ENCODE assay signal across 26 mouse cellular contexts in the genomic region with DNA sequence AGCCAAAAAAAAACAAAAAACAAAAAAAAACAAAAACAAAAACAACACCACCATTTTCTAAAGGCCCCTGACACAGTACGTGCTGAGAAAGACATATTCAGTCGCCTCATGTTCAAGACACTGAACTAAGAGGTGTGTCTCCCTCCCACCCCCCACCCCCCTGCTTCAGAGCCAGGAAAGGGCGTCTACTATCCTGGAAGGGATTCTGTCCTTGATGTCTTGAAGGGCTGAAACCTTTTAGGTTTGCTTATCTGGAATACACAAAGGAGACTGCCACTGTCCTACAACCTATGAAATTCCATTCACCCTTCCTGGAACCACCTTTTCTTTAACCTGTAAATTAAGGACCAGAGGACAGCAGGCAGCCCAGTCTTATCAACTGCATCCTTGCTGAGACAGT. TPM values are rescaled to one million over a fixed set of nuclear protein-coding genes. Genes with fewer than 3 reads are reported as not detected.
DNase-seq lines count a peak whose midpoint lies in the region; ATAC-seq and TF ChIP-seq lines count a peak whose summit lies in the region.
"Had no signal": no experiment of that assay in that cellular context is flagged by ENCODE, and none has a peak within 500 bp of the region (broad histone marks: within the 10 kb centered on the region; RNA-seq: fewer than 3 reads in every experiment).

No protein-coding gene starts in this region.

- no peak for TF ChIP-seq POLR2A in ES-Bruce4 (IDR thresholded peaks at IDR 0.05; ENCODE audit: insufficient read depth, low read length)

- DNase-seq in ES-CJ7 (ENCODE audit: low read depth, low spot score) (peak; percentile 77), WW6 (ENCODE audit: low read depth, low spot score) (peak; percentile 54)
- no peak for DNase-seq in hindbrain, postnatal 0 days (ENCODE audit: low spot score)
- no peak for DNase-seq in layer of hippocampus, adult 9-11 months
- no peak for DNase-seq in c-Kit-positive CD71-positive TER-119-positive erythroid progenitor cells, embryonic 14.5 days (ENCODE audit: low spot score)
- DNase-seq: adrenal gland, adult 8-10 months; adrenal gland, postnatal 14 days; adrenal gland, postnatal 36 days; cerebellum, adult 11 months; cerebellum, adult 18-20 months; cerebellum, adult 8-10 months; cerebellum, adult 9-11 months; cerebellum, postnatal 14 days; cerebellum, postnatal 36 days; embryo, embryonic 11 days had no signal

- peaks cover 4% of the 10 kb centered on the region for H3K4me1 ChIP-seq in ES-Bruce4 (ENCODE audit: control insufficient read depth, insufficient read depth, low read length)
- no peaks in the 10 kb centered on the region for H3K4me1 ChIP-seq in hindbrain, postnatal 0 days (ENCODE audit: insufficient read depth, low read length)
- H3K4me1 ChIP-seq: embryonic facial prominence, embryonic 13.5 days; embryonic facial prominence, embryonic 15.5 days; forebrain, embryonic 10.5 days; forebrain, embryonic 12.5 days had no signal

- H3K27me3 ChIP-seq in ES-Bruce4 (ENCODE audit: control insufficient read depth, insufficient read depth, low read length, poor library complexity, severe bottlenecking), result no peaks in the 10 kb centered on the region; the same call in 1 of the 2 replicates
- H3K27me3 ChIP-seq in hindbrain, postnatal 0 days (ENCODE audit: insufficient read depth, low read length), result no peaks in the 10 kb centered on the region
- H3K27me3 ChIP-seq: embryonic facial prominence, embryonic 13.5 days; embryonic facial prominence, embryonic 15.5 days; forebrain, embryonic 12.5 days had no signal

- peak; percentile 71; the same call in 1 of the 2 replicates for TF ChIP-seq EP300 in ES-Bruce4 (IDR thresholded peaks at IDR 0.05; ENCODE audit: insufficient read depth, low read depth, low read length)

- H3K36me3 ChIP-seq in ES-Bruce4 (ENCODE audit: control insufficient read depth, insufficient read depth, low read length, poor library complexity, severe bottlenecking), result no peaks in the 10 kb centered on the region
- no peaks in the 10 kb centered on the region for H3K36me3 ChIP-seq in hindbrain, postnatal 0 days (ENCODE audit: insufficient read depth, low read length)
- H3K36me3 ChIP-seq: embryonic facial prominence, embryonic 13.5 days; embryonic facial prominence, embryonic 15.5 days; forebrain, embryonic 10.5 days; forebrain, embryonic 12.5 days had no signal

- peak overlapping the region; percentile 76 for H3K27ac ChIP-seq in ES-Bruce4 (ENCODE audit: insufficient read depth, low read length)
- H3K27ac ChIP-seq in hindbrain, postnatal 0 days, result no peak overlapping the region
- H3K27ac ChIP-seq: embryonic facial prominence, embryonic 13.5 days; embryonic facial prominence, embryonic 15.5 days; forebrain, embryonic 10.5 days; forebrain, embryonic 12.5 days had no signal

- no peak overlapping the region for H3K9ac ChIP-seq in ES-Bruce4 (ENCODE audit: low read depth, poor library complexity, severe bottlenecking)
- no peak overlapping the region for H3K9ac ChIP-seq in hindbrain, postnatal 0 days (replicated peaks; ENCODE audit: low read length)
- H3K9ac ChIP-seq: embryonic facial prominence, embryonic 13.5 days; embryonic facial prominence, embryonic 15.5 days; forebrain, embryonic 12.5 days had no signal

- no peak overlapping the region for H3K4me2 ChIP-seq in hindbrain, postnatal 0 days (ENCODE audit: low read depth, low read length)
- H3K4me2 ChIP-seq: embryonic facial prominence, embryonic 13.5 days; embryonic facial prominence, embryonic 15.5 days; forebrain, embryonic 12.5 days had no signal

- H3K9me3 ChIP-seq in ES-Bruce4 (replicated peaks; ENCODE audit: control insufficient read depth, insufficient read depth, low read length, poor library complexity, severe bottlenecking), result no peaks in the 10 kb centered on the region
- H3K9me3 ChIP-seq in hindbrain, postnatal 0 days (ENCODE audit: low read length), result no peaks in the 10 kb centered on the region
- H3K9me3 ChIP-seq: embryonic facial prominence, embryonic 13.5 days; embryonic facial prominence, embryonic 15.5 days; forebrain, embryonic 10.5 days; forebrain, embryonic 12.5 days had no signal

- no peak for TF ChIP-seq CTCF in ES-Bruce4 (IDR thresholded peaks at IDR 0.05; ENCODE audit: low read depth, low read length)
- no peak for TF ChIP-seq CTCF in hindbrain, postnatal 0 days (IDR thresholded peaks at IDR 0.05; ENCODE audit: low read depth)

- no peak for ATAC-seq in hindbrain, postnatal 0 days
- ATAC-seq: activated CD4-positive, CD25-positive, alpha-beta regulatory T cell, adult 4 months; forebrain, embryonic 14.5 days; forebrain, embryonic 16.5 days had no signal

- no peak overlapping the region for H3K4me3 ChIP-seq in ES-Bruce4 (ENCODE audit: low read depth, low read length)
- H3K4me3 ChIP-seq in hindbrain, postnatal 0 days (ENCODE audit: low read length), result no peak overlapping the region
- H3K4me3 ChIP-seq: embryonic facial prominence, embryonic 13.5 days; embryonic facial prominence, embryonic 15.5 days; erythroblast, embryonic 14.5 days; forebrain, embryonic 10.5 days; forebrain, embryonic 12.5 days had no signal

- WGBS in hindbrain, postnatal 0 days, result 85% methylated on average over 3 of the region's 3 CpGs

RNA-seq across cellular contexts. Expression of a gene that starts 36.1 kb away (rescaled TPM):
- polyA plus RNA-seq in ES-Bruce4 (2011; ENCODE audit: insufficient read depth, insufficient read length, low read depth, missing spikeins), result 1.3 TPM in 2 replicates
- 1.0 and 2.1 TPM in 2 replicates for total RNA-seq in hindbrain, postnatal 0 days (2014; rRNA removed)
- 2.2 TPM in 2 replicates for polyA plus RNA-seq in hindbrain, postnatal 0 days (2015; fragmentation: Nextera tagmentation; extraction: Ambion mirVana)
- total RNA-seq: common myeloid progenitor, adult 5-6 weeks; MEL had no signal
- polyA plus RNA-seq: activated CD4-positive, CD25-positive, alpha-beta regulatory T cell, adult 4 months; erythroblast, embryonic 14.5 days had no signal

Comparison
In these comparisons a context has a peak if more than half of its experiments do, and no peak if none do; other contexts are left out.
1. DNase-seq: peak in ES-CJ7 (single experiment) and WW6 (single experiment); none in hindbrain, postnatal 0 days (single experiment), layer of hippocampus, adult 9-11 months (single experiment) and c-Kit-positive CD71-positive TER-119-positive erythroid progenitor cells, embryonic 14.5 days (single experiment).